Mouse (Mus musculus) thymus, adult 2 months (tissue): ENCODE results near the gene Shank1.

ENCODE experiments used
- CTCF ChIP-seq: fragments of 200-500 bp; IDR thresholded peaks from 2 replicates; pipeline ENCODE4 v1.5.1; 2012; ENCODE audit warnings: mild to moderate bottlenecking, control low read depth, low read length, moderate library complexity, borderline replicate concordance; ENCODE audit not compliant: control insufficient read depth, poor library complexity, insufficient read depth; ENCODE audit errors: extremely low read depth
- POLR2A ChIP-seq: fragments of 200-500 bp; IDR thresholded peaks from 2 replicates; pipeline ENCODE4 v1.6.1; 2012; ENCODE audit warnings: mild to moderate bottlenecking, low read length, control low read depth, moderate library complexity; ENCODE audit not compliant: control insufficient read depth, poor library complexity, insufficient read depth; ENCODE audit errors: extremely low read depth

DNA sequence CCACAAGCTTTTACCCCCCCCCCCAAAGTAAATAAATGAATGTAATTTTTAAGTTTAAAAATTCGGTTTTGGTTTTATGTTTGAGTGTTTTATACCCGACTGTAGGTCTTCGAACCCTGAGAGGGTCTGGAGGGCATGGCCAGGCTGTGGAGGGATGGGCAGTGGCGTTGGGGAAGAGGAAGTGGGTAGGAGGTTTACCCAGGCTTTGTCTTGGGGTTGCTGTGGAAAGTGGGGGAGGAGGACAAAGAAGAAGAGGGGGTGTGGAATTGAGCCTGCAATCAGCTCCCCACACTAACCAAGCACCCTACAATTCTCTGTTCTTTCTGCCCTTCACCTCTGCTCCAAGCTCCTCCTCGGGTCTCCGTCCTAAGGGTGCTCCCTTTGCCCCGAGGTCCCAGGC lies 37.5 kb upstream of the Shank1 start:
- no peak for TF ChIP-seq CTCF
- TF ChIP-seq POLR2A: no peak
